Mouse (Mus musculus) midbrain, postnatal 0 days (tissue): Measurements from ENCODE around the gene Lrmda. TPM values are rescaled to one million over a fixed set of nuclear protein-coding genes. Genes with fewer than 3 reads are reported as not detected.

Source experiments
- ATAC-seq: fragments of 200-750 bp; cut with Nextera tagmentation; 2 replicates; pipeline ENCODE4 v1.8.0; 2017; ENCODE audit warnings: moderate number of reproducible peaks, mild to moderate bottlenecking, moderate TSS enrichment, moderate library complexity; ENCODE audit not compliant: low FRiP score
- DNase-seq: peaks from one replicate; pipeline ENCODE4 v3.0.0-alpha.2; 2015; ENCODE audit warnings: low spot score
- H3K27ac ChIP-seq: fragments of 300-500 bp; sonication (generic); 2 replicates; pipeline ENCODE4 v1.5.1; 2014; ENCODE audit warnings: low read depth, mild to moderate bottlenecking, low read length, mixed read lengths
- H3K27me3 ChIP-seq: fragments of 300-500 bp; sonication (generic); 2 replicates; pipeline ENCODE4 v1.6.1; 2014; ENCODE audit warnings: low read length, control low read depth, mixed read lengths; ENCODE audit not compliant: insufficient read depth
- H3K36me3 ChIP-seq: fragments of 300-500 bp; sonication (generic); 2 replicates; pipeline ENCODE4 v1.6.1; 2014; ENCODE audit warnings: low read length, control low read depth, mixed read lengths; ENCODE audit not compliant: insufficient read depth
- H3K4me1 ChIP-seq: fragments of 300-500 bp; sonication (generic); 2 replicates; pipeline ENCODE4 v1.6.1; 2014; ENCODE audit warnings: mild to moderate bottlenecking, control low read depth, antibody characterized with exemption, low read length, mixed read lengths; ENCODE audit not compliant: insufficient read depth
- H3K4me2 ChIP-seq: fragments of 300-500 bp; sonication (generic); 2 replicates; pipeline ENCODE4 v1.6.1; 2014; ENCODE audit warnings: low read depth, mild to moderate bottlenecking, low read length, mixed read lengths; ENCODE audit not compliant: poor library complexity, severe bottlenecking
- H3K4me3 ChIP-seq: fragments of 300-500 bp; sonication (generic); 2 replicates; pipeline ENCODE4 v1.5.1; 2014; ENCODE audit warnings: low read depth, mild to moderate bottlenecking, low read length, moderate library complexity
- H3K9ac ChIP-seq: fragments of 300-500 bp; sonication (generic); replicated peaks from 2 replicates; pipeline ENCODE4 v1.6.1; 2014; ENCODE audit warnings: mild to moderate bottlenecking, low read length, moderate library complexity, mixed read lengths; ENCODE audit not compliant: poor library complexity, severe bottlenecking
- H3K9me3 ChIP-seq: fragments of 300-500 bp; sonication (generic); 2 replicates; pipeline ENCODE4 v1.6.1; 2016; ENCODE audit warnings: low read length, control low read depth
- CTCF ChIP-seq: IDR thresholded peaks from 2 replicates; pipeline ENCODE4 v1.5.1; 2016; ENCODE audit warnings: antibody characterized with exemption, mild to moderate bottlenecking
- WGBS: fragments of 180-500 bp; shearing (Covaris S2); extraction: QIAGEN DNeasy Blood & Tissue Kit; methylation state at CpG from one replicate; pipeline ENCODE4 v1.1.7; 2014; 5-methylcytosine and 5-hydroxymethylcytosine counted together
- polyA plus RNA-seq: library from polyadenylated mRNA; unstranded; fragments of >200 nt; fragmentation: Nextera tagmentation; extraction: Ambion mirVana; gene quantifications from 2 replicates; pipeline ENCODE4 v1.2.1, GENCODE M21; 2015
- total RNA-seq: library from RNA; depleted of rRNA; stranded (reverse); fragments of >200 nt; gene quantifications from 2 replicates; pipeline ENCODE4 v1.2.3, GENCODE M21; 2014

Lrmda gene
- total and polyA plus RNA-seq, 2 experiments from 2014 or later: 0.35 TPM; not detected in 1

GRCm38 (mm10) chr14:22744701-22745100 is 725.2 kb downstream of the Lrmda start:
- no peak overlapping the region for H3K4me3 ChIP-seq
- 31% methylated on average over 5 of the region's 5 CpGs for WGBS
- DNase-seq (peak; percentile 64), ATAC-seq (no peak)
- H3K36me3 ChIP-seq: no peaks in the 10 kb centered on the region
- no peaks in the 10 kb centered on the region for H3K9me3 ChIP-seq
- no peak overlapping the region for H3K4me2 ChIP-seq
- no peaks in the 10 kb centered on the region for H3K27me3 ChIP-seq
- no peak for TF ChIP-seq CTCF
- H3K9ac ChIP-seq: no peak overlapping the region
- no peaks in the 10 kb centered on the region for H3K4me1 ChIP-seq
- no peak overlapping the region for H3K27ac ChIP-seq

GRCm38 (mm10) chr14:22745263-22745881 is 725.9 kb downstream of the Lrmda start:
- H3K4me1 ChIP-seq: no peaks in the 10 kb centered on the region
- no peaks in the 10 kb centered on the region for H3K36me3 ChIP-seq
- TF ChIP-seq CTCF: no peak
- DNase-seq (no peak), ATAC-seq (no peak)
- no peaks in the 10 kb centered on the region for H3K9me3 ChIP-seq
- H3K27me3 ChIP-seq: no peaks in the 10 kb centered on the region
- H3K9ac ChIP-seq: no peak overlapping the region
- WGBS: 31% methylated on average over 1 of the region's 1 CpGs
- no peak overlapping the region for H3K4me2 ChIP-seq
- no peak overlapping the region for H3K4me3 ChIP-seq
- no peak overlapping the region for H3K27ac ChIP-seq

- DNase-seq: peak; percentile 35
- no peak overlapping the region for H3K27ac ChIP-seq
- ATAC-seq: no peak
Observed at GRCm38 (mm10) chr14:22745882-22746480, 726.5 kb downstream of the Lrmda start.

GRCm38 (mm10) chr14:22747816-22748215 is 728.3 kb downstream of the Lrmda start:
- WGBS: 94% methylated on average over 5 of the region's 5 CpGs
- no peak for TF ChIP-seq CTCF
- no peaks in the 10 kb centered on the region for H3K36me3 ChIP-seq
- H3K27ac ChIP-seq: no peak overlapping the region
- H3K4me1 ChIP-seq: no peaks in the 10 kb centered on the region
- no peak for ATAC-seq
- H3K9ac ChIP-seq: no peak overlapping the region
- H3K9me3 ChIP-seq: no peaks in the 10 kb centered on the region
- DNase-seq: no peak
- no peaks in the 10 kb centered on the region for H3K27me3 ChIP-seq
- H3K4me3 ChIP-seq: no peak overlapping the region
- no peak overlapping the region for H3K4me2 ChIP-seq

More at GRCm38 (mm10) chr14:22745882-22746480, 726.5 kb downstream of the Lrmda start:
- Histone ChIP-seq H3K36me3 (no peaks in the 10 kb centered on the region), H3K27me3 (no peaks in the 10 kb centered on the region), H3K9ac (no peak overlapping the region), H3K4me1 (no peaks in the 10 kb centered on the region), H3K4me2 (no peak overlapping the region), H3K4me3 (no peak overlapping the region), H3K9me3 (no peaks in the 10 kb centered on the region)
- WGBS: 7% methylated on average over 5 of the region's 5 CpGs
- 0 out of 2 replicates have a peak, but pooled peaks have one; percentile 10 for TF ChIP-seq CTCF

GRCm38 (mm10) chr14:22750409-22750808 is 730.9 kb downstream of the Lrmda start:
- H3K4me3 ChIP-seq: no peak overlapping the region
- TF ChIP-seq CTCF: no peak

GRCm38 (mm10) chr14:22751290-22751689 is 731.8 kb downstream of the Lrmda start:
- WGBS: 84% methylated on average over 10 of the region's 10 CpGs
- DNase-seq (no peak), ATAC-seq (no peak)
- Histone ChIP-seq H3K27ac (no peak overlapping the region), H3K4me3 (no peak overlapping the region), H3K36me3 (no peaks in the 10 kb centered on the region), H3K9ac (no peak overlapping the region), H3K4me2 (no peak overlapping the region), H3K27me3 (no peaks in the 10 kb centered on the region), H3K9me3 (no peaks in the 10 kb centered on the region), H3K4me1 (no peaks in the 10 kb centered on the region)
- no peak for TF ChIP-seq CTCF

More at GRCm38 (mm10) chr14:22750409-22750808, 730.9 kb downstream of the Lrmda start:
- Histone ChIP-seq H3K36me3 (no peaks in the 10 kb centered on the region), H3K27ac (no peak overlapping the region), H3K4me2 (no peak overlapping the region), H3K4me1 (no peaks in the 10 kb centered on the region), H3K9ac (no peak overlapping the region), H3K9me3 (no peaks in the 10 kb centered on the region), H3K27me3 (no peaks in the 10 kb centered on the region)
- ATAC-seq (no peak), DNase-seq (no peak)
